Mouse (Mus musculus) ES-E14 (cell line): ENCODE data around the gene Rimkla. TPM values are rescaled to one million over a fixed set of nuclear protein-coding genes. Genes with fewer than 3 reads are reported as not detected.

ENCODE experiments used
- DNase-seq: peaks from one replicate; pipeline ENCODE4 v3.0.0-alpha.2; 2013; ENCODE audit warnings: low read depth, low spot score
- H3K27ac ChIP-seq: 2 replicates; pipeline ENCODE4 v1.5.1; 2012; ENCODE audit warnings: low read depth, mild to moderate bottlenecking, low read length, moderate library complexity, mixed read lengths; ENCODE audit not compliant: poor library complexity, insufficient read depth, severe bottlenecking
- H3K36me3 ChIP-seq: 2 replicates; pipeline ENCODE4 v1.6.1; 2012; ENCODE audit warnings: mild to moderate bottlenecking, low read length, moderate library complexity, mixed read lengths; ENCODE audit not compliant: control insufficient read depth, poor library complexity, insufficient read depth, severe bottlenecking
- H3K4me1 ChIP-seq, 2 experiments: fragments of 150-350 bp in 1 of 2; sonication (generic) in 1 of 2; 2 replicates each; pipeline ENCODE4 v1.6.1; 2012; ENCODE audit warnings: low read length in 2 of 2, mild to moderate bottlenecking in 1 of 2, mixed read lengths in 1 of 2; ENCODE audit not compliant: control insufficient read depth in 2 of 2, insufficient read depth in 2 of 2, poor library complexity in 1 of 2
- H3K4me3 ChIP-seq, 2 experiments: fragments of 150-350 bp in 1 of 2; sonication (generic) in 1 of 2; 2 replicates each; pipeline ENCODE4 v1.5.1; 2012; ENCODE audit warnings: low read length in 2 of 2, low read depth in 1 of 2, mild to moderate bottlenecking in 1 of 2, mixed read lengths in 1 of 2; ENCODE audit not compliant: insufficient read depth in 1 of 2, poor library complexity in 1 of 2, severe bottlenecking in 1 of 2
- H3K9ac ChIP-seq: 2 replicates; pipeline ENCODE4 v1.6.1; 2012; ENCODE audit warnings: low read depth, mild to moderate bottlenecking, low read length, mixed read lengths; ENCODE audit not compliant: poor library complexity, insufficient read depth, severe bottlenecking
- H3K9me3 ChIP-seq: fragments of 150-350 bp; sonication (generic); 2 replicates; pipeline ENCODE4 v1.6.1; 2012; ENCODE audit warnings: low read depth, mild to moderate bottlenecking, low read length; ENCODE audit not compliant: control insufficient read depth, insufficient read depth
- CHD2 ChIP-seq: IDR thresholded peaks from 2 replicates; pipeline ENCODE4 v1.6.1; 2014; ENCODE audit warnings: mild to moderate bottlenecking, low read depth, low read length, inconsistent platforms
- HCFC1 ChIP-seq: IDR thresholded peaks from 2 replicates; pipeline ENCODE4 v1.6.1; 2012; ENCODE audit warnings: low read length, inconsistent platforms, borderline replicate concordance; ENCODE audit not compliant: insufficient read depth
- MAFK ChIP-seq: IDR thresholded peaks from 2 replicates; pipeline ENCODE4 v1.6.1; 2014; ENCODE audit warnings: mild to moderate bottlenecking, low read depth, low read length, inconsistent platforms; ENCODE audit not compliant: insufficient read depth
- ZC3H11A ChIP-seq: IDR thresholded peaks from 2 replicates; pipeline ENCODE4 v1.6.1; 2012; ENCODE audit warnings: low read depth, mild to moderate bottlenecking, inconsistent platforms, low read length, borderline replicate concordance
- ZNF384 ChIP-seq: IDR thresholded peaks from 2 replicates; pipeline ENCODE4 v1.6.1; 2012; ENCODE audit warnings: low read depth, low read length, inconsistent platforms
- in situ Hi-C, 2 experiments: fragments of 600-800 bp; cut with MboI; formaldehyde crosslinking; loops; one replicate each; pipeline ENCODE4 v1.15.1; 2025; ENCODE audit warnings: low sequenced_read_pairs in 2 of 2, inconsistent platforms in 1 of 2; ENCODE audit not compliant: unreplicated experiment in 2 of 2
- total RNA-seq: library from RNA; depleted of rRNA; stranded (reverse); fragments of 300-350 nt; gene quantifications from 2 replicates; pipeline ENCODE4 v1.2.3, GENCODE M21; 2012

The Rimkla gene
- total RNA-seq, 1 experiment: 1.1 TPM

DNA sequence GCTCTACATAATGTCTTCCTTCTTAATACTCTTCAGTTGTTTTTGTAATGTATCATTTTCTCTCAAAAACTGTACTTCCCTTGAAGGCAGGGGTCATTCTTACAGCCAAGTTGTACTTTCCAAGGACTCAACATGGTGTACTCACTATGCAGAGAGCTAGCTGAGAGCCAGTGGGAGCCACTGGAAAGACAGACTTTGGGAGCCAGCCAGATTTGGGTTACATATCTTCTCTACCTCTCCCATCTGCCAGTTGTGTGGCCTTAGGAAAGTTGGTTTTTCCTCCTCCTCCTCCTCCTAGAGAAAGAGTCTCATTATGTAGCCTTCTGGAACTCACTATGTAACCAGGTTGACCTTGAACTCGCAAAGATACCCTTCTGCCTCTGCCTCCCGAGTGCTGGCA is 32.0 kb upstream of the Rimkla start:
- Histone ChIP-seq H3K4me1 (no peaks in the 10 kb centered on the region), H3K27ac (no peak overlapping the region), H3K36me3 (no peaks in the 10 kb centered on the region), H3K4me3 (no peak overlapping the region), H3K9ac (no peak overlapping the region), H3K9me3 (no peaks in the 10 kb centered on the region)
- DNase-seq: no peak
- in situ Hi-C loops: no loop called here
- TF ChIP-seq CHD2: no peak
- TF ChIP-seq HCFC1: no peak
- TF ChIP-seq MAFK: no peak
- TF ChIP-seq ZNF384: no peak
- no peak for TF ChIP-seq ZC3H11A

DNA sequence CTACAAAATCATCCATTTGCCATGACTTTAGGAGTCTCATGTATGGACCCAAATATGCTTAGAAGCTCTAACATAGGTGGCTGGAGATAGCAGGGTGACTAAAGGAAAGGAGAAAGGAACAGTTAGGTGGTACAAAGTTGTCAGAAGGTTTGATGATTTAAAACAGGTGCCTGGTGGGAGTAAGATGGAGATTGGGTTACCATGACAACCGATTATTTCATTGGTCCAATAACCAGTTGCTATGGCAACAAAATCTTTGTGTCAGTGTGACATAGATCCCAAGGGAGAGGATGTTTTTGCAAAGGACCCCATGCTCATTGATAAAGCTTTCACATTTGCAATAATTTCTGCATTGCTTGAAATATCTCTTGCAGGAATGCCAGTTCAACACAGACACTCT is 31.6 kb upstream of the Rimkla start:
- H3K9me3 ChIP-seq: no peaks in the 10 kb centered on the region
- no peak overlapping the region for H3K4me3 ChIP-seq
- no peaks in the 10 kb centered on the region for H3K4me1 ChIP-seq
- in situ Hi-C loops: no loop called here
- H3K36me3 ChIP-seq: no peaks in the 10 kb centered on the region
- DNase-seq: no peak
- H3K27ac ChIP-seq: no peak overlapping the region
- no peak overlapping the region for H3K9ac ChIP-seq
- no peak for TF ChIP-seq MAFK

DNA sequence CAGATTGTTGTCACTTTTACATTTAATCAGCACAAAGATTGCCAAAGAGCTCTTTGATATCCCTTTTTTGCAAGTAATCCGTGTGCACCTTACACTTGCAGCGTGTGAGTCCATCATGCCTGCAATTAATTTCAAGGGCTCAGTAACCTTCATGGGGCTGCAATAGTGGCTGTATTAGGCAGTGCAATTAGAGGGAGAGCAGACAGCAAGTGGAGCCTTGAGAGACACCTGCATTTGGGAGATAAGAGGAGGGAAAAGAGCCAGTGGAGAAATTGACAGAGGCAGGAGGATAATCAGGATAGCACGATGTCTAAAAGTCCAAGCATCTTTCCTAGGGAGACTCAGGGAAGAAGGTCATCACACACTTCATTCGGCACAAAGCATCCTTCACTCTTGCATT is 31.1 kb upstream of the Rimkla start:
- in situ Hi-C loops: no loop called here
- no peak for DNase-seq
- TF ChIP-seq CHD2: no peak
- TF ChIP-seq ZNF384: no peak
- TF ChIP-seq ZC3H11A: no peak
- TF ChIP-seq HCFC1: no peak
- TF ChIP-seq MAFK: no peak
- Histone ChIP-seq H3K9me3 (no peaks in the 10 kb centered on the region), H3K4me3 (no peak overlapping the region), H3K4me1 (no peaks in the 10 kb centered on the region), H3K36me3 (no peaks in the 10 kb centered on the region), H3K27ac (no peak overlapping the region), H3K9ac (no peak overlapping the region)

DNA sequence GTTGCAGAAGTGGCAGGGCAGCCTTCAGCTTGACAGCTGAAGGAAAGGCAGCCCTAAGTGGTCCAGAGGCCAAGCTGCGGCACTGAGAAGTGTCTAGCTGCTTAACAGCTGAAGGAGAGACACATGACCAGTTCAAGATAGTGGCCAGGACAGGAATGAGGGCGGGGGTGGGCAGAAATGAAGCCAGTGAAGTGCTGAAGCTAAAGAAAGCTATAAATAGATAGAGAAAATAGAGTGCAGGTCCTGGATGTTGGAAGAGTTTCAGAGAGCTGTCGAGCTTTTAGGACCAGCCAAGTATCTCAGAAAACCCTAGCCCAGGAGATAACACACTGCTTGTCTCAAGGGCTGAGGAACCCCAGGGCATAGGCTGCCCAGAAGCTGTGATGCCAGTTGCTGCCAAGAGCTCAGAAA is 20.3 kb upstream of the Rimkla start:
- no peak for TF ChIP-seq MAFK
- TF ChIP-seq ZNF384: no peak
- TF ChIP-seq HCFC1: no peak
- TF ChIP-seq ZC3H11A: no peak
- no peak for TF ChIP-seq CHD2
- no peak overlapping the region for H3K27ac ChIP-seq
- in situ Hi-C loops: no loop called here
- no peak overlapping the region for H3K4me3 ChIP-seq
- peaks cover 0 to 13% of the 10 kb centered on the region in 2 experiments; a peak in 1 of 4 replicates for H3K4me1 ChIP-seq
- H3K36me3 ChIP-seq: no peaks in the 10 kb centered on the region
- no peaks in the 10 kb centered on the region for H3K9me3 ChIP-seq
- DNase-seq: no peak
- no peak overlapping the region for H3K9ac ChIP-seq

DNA sequence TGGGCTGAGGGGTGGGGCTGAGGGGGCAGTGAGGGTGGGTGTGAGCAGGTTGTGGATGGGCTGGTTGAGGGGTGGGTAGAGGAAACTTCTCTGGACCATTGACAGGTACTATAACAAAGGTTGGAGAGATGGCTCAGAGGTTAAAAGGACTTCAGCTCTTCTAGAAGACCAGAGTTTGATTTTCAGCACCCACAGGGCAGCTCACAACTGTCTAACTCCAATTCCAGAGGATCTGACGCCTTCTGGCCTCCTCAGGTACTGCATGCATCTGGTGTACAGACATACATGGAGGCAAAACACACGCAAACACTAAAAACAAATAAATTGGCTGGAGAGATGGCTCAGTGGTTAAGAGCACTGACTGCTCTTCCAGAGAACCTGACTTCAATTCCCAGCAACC is 19.2 kb upstream of the Rimkla start:
- peaks cover 0 to 13% of the 10 kb centered on the region in 2 experiments; a peak in 1 of 4 replicates for H3K4me1 ChIP-seq
- no peak for DNase-seq
- H3K27ac ChIP-seq: no peak overlapping the region
- TF ChIP-seq ZNF384: no peak
- no peak for TF ChIP-seq ZC3H11A
- no peak for TF ChIP-seq HCFC1
- no peak for TF ChIP-seq CHD2
- TF ChIP-seq MAFK: no peak
- H3K36me3 ChIP-seq: no peaks in the 10 kb centered on the region
- in situ Hi-C loops: no loop called here
- H3K9me3 ChIP-seq: no peaks in the 10 kb centered on the region
- no peak overlapping the region for H3K9ac ChIP-seq
- no peak overlapping the region for H3K4me3 ChIP-seq
